Mouse (Mus musculus): ENCODE measurements at regions not wholly inside any gene's neighbourhood (a gene's known extent, or its start where the extent isn't known, plus 50 kb on each side); places are given as distances from the start of the nearest gene placed in this dataset.

DNA sequence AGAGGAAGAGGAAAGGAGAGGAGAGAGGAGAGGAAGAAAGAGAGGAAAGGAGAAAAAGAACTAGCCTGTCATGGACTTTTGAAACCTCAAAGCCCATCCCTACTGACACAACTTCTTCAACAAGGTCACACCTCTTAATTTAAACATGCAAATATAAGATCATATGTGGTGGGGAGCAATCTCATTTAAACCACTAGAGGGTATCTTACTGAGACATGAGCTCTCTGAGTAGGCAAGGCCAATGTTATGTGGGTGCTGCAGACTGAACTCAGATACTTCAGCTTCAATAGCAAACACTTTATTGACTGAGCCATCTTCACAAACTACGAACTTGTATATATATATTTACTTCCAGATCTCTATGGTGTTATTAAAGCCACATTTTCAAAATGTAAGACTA, 156.9 kb downstream of the Mex3b start:
- DNase-seq (ENCODE audit: low spot score in 2 of 2): no peak

- no peak for DNase-seq (ENCODE audit: low spot score in 2 of 2)
Measured at GRCm38 (mm10) chr7:83031101-83031500, 164.0 kb downstream of the Mex3b start.

GRCm38 (mm10) chr7:83032025-83032424, 164.9 kb downstream of the Mex3b start:
- DNase-seq (ENCODE audit: low spot score in 2 of 2): no peak

DNA sequence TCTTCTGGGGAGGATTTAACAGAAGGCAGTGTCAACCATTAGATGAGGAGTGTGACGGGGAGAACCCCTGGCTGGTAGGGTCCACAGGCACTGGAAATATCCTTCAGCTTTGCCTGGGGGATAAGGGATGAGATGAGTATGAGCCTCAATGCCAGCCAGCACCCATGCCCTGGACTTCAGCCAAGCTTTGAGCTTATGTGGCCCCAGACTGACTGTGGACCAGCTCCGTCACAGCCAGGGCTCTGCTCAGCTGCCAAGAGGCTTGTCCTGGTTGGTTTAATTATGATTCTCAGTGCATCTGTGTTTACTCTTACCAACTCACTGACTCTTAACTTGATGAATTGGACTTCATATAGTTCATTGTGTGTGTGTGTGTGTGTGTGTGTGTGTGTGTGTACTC, 165.8 kb downstream of the Mex3b start:
- no peak for DNase-seq (ENCODE audit: low spot score in 2 of 2)

GRCm38 (mm10) chr7:83035190-83035589, 168.1 kb downstream of the Mex3b start:
- DNase-seq (ENCODE audit: low spot score in 2 of 2): no peak

DNA sequence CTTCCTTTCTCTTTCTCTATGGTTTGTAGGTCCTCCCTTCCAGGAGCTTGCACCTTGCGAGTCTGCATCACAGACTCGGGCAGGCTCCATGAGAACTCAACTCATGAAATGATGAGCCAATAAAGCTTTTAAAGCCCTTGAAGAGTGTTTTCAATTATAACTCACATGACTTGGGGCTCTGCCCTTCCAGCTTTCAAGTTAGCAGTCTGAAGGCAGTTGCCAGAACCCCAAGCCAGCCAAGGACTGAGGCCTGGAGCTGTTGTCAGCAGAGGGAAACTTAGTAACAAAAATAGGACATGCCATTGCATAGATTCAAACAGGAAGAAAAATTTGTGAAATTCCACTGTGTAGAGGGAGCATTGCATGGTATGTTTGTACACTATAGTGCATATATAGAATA, 169.3 kb downstream of the Mex3b start:
- DNase-seq (ENCODE audit: low spot score in 2 of 2): no peak

DNA sequence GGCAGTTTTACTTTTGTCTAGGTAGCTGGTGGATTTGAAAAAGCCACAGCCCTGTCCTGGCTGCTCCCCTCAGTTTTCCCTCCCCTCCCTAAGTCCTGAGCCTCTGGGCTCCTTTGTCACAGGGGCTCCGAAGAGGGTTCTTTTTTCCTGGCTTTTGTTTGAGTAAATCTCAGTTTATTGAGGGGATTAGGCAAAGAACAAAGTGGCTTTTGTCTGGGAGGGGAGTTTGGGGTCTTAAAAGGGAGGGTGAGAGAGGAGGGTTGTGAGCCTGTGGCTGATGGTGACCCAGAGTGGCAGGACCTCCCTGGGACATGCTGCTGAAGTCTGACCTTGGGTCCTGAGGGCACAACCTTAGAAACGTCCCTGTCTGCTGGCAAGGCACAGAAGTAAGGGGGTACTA, 170.0 kb downstream of the Mex3b start:
- no peak for DNase-seq (ENCODE audit: low spot score in 2 of 2)

DNA sequence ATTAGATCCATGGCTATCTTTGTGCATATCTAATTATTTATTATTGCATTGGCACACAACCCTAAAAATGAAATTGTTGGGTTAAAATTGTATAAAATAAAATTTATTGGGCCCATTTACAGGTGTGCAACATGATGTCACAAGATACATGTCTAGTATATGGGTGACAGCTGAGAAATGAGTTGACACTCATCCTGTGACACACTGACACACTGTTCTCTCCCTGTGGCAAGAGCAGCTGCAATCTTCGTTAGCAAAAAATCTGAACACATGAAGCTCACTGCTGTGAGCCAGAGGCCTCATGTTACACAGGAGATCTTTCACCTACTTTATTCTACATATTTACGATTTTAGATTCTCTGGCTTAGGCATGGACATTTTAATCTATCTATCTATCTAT, 170.6 kb downstream of the Mex3b start:
- no peak for DNase-seq (ENCODE audit: low spot score in 2 of 2)

GRCm38 (mm10) chr7:83043746-83044145, 176.6 kb downstream of the Mex3b start:
- DNase-seq (ENCODE audit: low spot score in 2 of 2): no peak

DNA sequence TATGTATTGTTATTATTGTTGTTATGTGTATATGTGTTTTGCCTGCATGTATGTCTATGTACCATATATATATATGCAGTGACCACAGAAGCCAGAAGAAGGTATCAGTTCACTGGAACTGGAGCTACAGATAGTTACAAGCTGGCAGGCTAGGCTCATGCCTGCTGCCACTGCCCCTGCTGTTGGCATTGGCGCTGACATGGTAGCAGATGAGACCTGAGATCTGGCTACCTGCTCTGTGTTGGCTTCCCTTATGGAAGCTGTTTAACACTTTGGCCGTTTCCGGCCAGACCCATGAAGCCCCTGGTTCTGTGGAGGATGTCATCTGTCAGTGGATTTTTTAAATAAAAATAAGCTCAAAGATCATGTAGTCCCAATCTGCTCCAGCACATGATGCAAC, 178.1 kb downstream of the Mex3b start:
- DNase-seq (ENCODE audit: low spot score in 2 of 2): peak in 1 of 2 experiments; percentile 6

DNA sequence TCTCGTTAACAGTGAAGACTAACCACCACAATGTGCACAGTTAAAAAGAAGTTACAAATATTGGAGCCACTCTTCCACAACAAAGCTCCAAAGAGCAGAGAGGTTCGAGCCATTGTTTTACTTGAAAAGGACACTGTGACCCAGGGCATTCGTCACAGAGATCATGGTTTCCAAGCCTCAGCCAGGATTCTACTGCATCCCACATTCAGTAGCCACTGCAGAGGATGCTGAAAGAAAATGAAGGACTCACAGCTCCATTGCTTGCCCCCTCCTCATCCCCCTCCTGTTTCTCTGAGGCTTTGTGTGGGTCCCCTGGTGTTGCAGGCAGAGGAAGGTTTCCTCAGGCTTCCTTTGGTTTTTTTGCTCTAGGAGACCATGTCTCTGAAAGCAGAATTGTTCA, 182.9 kb downstream of the Mex3b start:
- DNase-seq (ENCODE audit: low spot score in 2 of 2): no peak

- DNase-seq (ENCODE audit: low spot score in 2 of 2): no peak
Measured at GRCm38 (mm10) chr7:83050833-83051497, 183.8 kb downstream of the Mex3b start.

- DNase-seq (ENCODE audit: low spot score in 2 of 2): no peak
Measured at GRCm38 (mm10) chr7:83056101-83056935, 189.2 kb downstream of the Mex3b start.

DNA sequence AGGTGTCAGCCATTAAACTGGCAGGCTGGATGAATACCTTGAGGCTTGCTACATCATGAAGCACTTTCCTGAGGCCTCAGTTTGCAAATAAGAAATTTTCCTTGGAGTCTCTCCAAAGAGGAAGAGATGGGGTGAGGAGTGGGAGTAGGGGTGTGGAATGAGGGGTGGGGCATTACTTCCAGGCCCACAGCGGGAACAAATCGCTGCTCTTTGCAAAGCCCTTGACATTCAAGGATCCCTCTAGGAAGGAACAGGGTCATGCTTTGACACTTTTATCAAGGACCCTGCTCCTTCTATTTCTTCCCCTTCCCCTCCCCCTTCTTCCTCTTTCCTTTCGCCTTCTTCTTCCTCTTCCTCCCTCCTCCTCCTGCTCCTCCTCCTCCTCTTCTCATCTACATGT, 193.2 kb downstream of the Mex3b start:
- no peak for DNase-seq (ENCODE audit: low spot score in 2 of 2)

GRCm38 (mm10) chr7:83060733-83061132, 193.6 kb downstream of the Mex3b start:
- DNase-seq (ENCODE audit: low spot score in 2 of 2): no peak

DNA sequence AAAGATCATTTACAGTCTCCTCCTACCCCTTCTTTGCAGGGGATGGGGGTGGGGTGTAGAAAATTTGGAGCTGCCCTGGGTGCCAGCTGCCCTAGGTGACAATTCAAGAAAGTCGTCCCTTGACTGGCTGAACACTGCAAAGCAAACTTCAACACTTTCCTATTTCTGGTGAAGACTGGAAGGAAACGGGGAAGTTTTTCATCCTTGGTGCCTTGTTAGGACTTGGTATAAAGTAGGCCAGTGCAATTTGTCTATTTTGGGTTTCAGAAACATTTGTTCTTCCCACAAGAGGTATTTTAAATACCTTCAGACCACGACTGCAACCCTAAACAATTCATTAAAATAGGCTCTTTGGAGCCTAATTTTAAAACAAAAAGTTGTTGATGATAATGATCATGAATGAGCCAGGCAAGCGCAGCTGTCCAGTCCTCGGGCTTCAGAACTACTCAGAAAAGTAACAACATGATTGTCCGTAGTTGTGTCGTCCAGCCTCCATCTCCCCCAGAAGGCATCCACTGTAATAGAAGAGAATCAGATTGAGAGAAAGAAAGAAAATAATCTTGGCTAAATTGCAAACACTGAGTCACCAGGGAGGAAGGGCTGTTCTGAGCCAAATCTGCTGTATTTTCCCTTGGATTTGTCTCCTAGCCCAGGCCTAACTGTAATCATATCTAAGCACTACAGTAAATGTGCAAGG, 194.2 kb downstream of the Mex3b start:
- no peak for DNase-seq (ENCODE audit: low spot score in 2 of 2)

- no peak for DNase-seq (ENCODE audit: low spot score in 2 of 2)
Measured at GRCm38 (mm10) chr7:83061894-83062477, 194.9 kb downstream of the Mex3b start.

GRCm38 (mm10) chr7:83063559-83063958, 196.4 kb downstream of the Mex3b start:
- no peak for DNase-seq (ENCODE audit: low spot score in 2 of 2)

DNA sequence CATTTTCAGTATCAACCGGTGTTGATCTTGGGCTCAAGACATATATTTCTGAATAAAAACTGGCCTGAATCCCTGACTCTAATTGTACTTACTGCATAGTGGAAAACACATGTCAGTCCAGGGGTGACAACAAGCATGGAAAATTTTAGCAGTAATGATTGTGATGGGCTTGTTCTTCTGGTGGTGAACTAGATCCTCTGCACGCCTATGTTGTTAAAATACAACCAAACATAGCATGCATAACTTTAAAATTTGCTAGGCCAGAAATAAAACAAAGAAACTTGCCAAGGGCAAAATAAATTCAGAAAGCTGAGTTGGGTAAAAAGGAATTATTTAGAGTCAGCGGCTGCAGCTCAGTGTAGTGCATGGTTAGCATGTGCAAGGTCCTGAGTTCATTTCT, 198.2 kb downstream of the Mex3b start:
- DNase-seq (ENCODE audit: low spot score in 2 of 2): no peak

DNA sequence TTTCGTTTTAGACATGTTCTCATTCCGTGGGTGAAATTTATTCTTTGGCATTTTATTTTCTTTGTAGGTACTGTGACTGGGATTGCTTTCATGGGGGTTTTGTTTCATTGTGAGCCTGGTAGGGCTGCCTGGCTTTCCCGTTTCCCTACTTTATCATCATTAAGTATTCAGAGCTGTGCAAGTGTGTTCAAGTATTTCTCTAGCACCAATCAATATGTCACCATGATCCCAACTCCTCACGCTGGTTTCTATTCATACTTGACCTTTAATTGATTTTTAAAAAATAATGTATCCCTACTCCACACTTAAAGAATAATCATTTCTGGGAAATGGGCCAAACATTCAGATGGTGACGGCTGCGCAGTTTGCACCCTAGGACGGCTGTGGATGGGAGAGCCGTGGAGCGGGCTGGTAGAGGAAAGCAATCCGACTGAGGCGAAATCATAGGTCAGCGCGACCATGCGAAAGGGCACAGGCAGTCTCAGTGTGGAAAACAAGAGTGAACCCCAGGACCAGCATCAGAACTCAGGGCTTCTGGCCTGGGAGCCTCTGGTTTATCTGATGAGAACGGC, 207.4 kb downstream of the Mex3b start:
- DNase-seq (ENCODE audit: low spot score in 2 of 2): peak; percentile 23 to 38

GRCm38 (mm10) chr7:83075159-83075952, 208.2 kb downstream of the Mex3b start:
- DNase-seq (ENCODE audit: low spot score in 2 of 2): no peak

Measured in layer of hippocampus, postnatal 14 days (tissue).